Mouse (Mus musculus): Measurements from ENCODE around the gene Olfr857. TPM values are rescaled to one million over a fixed set of nuclear protein-coding genes. Genes with fewer than 3 reads are reported as not detected.
"Not testable (repeated sequence)": the region's sequence is repeated elsewhere in the genome, so short reads cannot be mapped to it uniquely, and the experiment has no call there.

Gene Olfr857
- not detected in 2 replicates for polyA plus RNA-seq (2014; fragmentation: Nextera tagmentation; extraction: Ambion mirVana)

DNA sequence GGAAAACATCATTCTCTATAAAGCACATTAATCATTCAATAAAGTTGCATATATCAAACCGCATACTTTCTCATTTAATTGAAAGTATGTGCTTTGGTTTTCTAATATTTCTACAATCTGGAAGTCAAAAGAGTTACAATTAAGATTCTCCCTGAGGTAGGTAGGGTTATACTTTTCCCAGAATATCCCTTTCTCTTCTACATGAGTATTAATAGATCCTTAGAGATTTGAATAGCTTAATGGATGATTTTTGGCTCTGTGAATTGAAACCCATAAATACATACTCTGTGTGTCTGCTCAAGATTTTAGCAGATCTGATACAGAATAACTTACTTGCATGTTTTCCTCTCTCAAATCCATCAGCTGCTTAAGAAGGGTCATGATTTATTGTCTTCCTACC is at the start of gene Olfr857:
Gene Olfr857 (plus strand): TSS at position 301 of the 400 bp plus-strand sequence.
- no peak within 1 kb of the TSS for H3K9ac ChIP-seq (ENCODE audit: low read depth, low read length)
- no peak within 1 kb of the TSS for H3K4me2 ChIP-seq
- H3K4me1 ChIP-seq (ENCODE audit: control insufficient read depth, insufficient read depth, low read length), result no peaks in the 10 kb centered on the region
- H3K27me3 ChIP-seq (ENCODE audit: control insufficient read depth, insufficient read depth, low read length), result no peaks in the 10 kb centered on the region
- 71% methylated on average over 1 of the region's 1 CpGs for WGBS (ENCODE audit: insufficient replicate concordance)
- no peaks in the 10 kb centered on the region for H3K9me3 ChIP-seq (replicated peaks; ENCODE audit: control insufficient read depth, low read length)
- H3K4me3 ChIP-seq (ENCODE audit: low read depth, low read length), result no peak within 1 kb of the TSS
- ATAC-seq (replicated peaks; ENCODE audit: insufficient number of reproducible peaks, low FRiP score, low TSS enrichment), result no peak
- no peak within 1 kb of the TSS for H3K27ac ChIP-seq (ENCODE audit: low read depth, low read length)
- H3K36me3 ChIP-seq (ENCODE audit: control insufficient read depth, insufficient read depth, low read length), result no peaks in the 10 kb centered on the region

DNA sequence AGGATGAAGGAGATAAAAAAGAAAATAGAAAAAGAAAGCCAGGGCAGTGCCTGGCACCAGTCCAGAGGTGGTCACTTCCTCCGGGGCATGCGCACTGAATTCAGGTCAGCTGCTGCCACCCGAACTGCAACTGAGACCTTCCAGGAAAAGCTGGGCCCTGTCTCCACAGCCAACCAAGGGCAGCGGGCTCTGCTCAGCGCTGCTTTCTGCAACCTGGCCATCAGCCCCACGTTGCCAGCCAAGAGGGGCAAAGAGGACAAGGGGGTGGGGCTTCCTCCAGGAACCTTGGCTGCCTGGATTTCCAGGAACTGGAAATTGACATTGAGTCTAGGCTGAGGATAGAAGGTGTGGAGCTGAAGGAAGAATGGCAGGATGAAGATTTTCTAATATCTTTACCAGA is 19.0 kb upstream of the Olfr857 start:
- 83% methylated on average over 6 of the region's 6 CpGs for WGBS (ENCODE audit: insufficient replicate concordance)
- no peak for ATAC-seq (replicated peaks; ENCODE audit: insufficient number of reproducible peaks, low FRiP score, low TSS enrichment)
- Histone ChIP-seq H3K4me3 (ENCODE audit: low read depth, low read length) (no peak overlapping the region), H3K4me1 (ENCODE audit: control insufficient read depth, insufficient read depth, low read length) (no peaks in the 10 kb centered on the region), H3K27me3 (ENCODE audit: control insufficient read depth, insufficient read depth, low read length) (no peaks in the 10 kb centered on the region), H3K36me3 (ENCODE audit: control insufficient read depth, insufficient read depth, low read length) (no peaks in the 10 kb centered on the region), H3K27ac (ENCODE audit: low read depth, low read length) (no peak overlapping the region), H3K9me3 (replicated peaks; ENCODE audit: control insufficient read depth, low read length) (no peaks in the 10 kb centered on the region; the same call in 1 of the 2 replicates), H3K4me2 (no peak overlapping the region), H3K9ac (ENCODE audit: low read depth, low read length) (no peak overlapping the region)

DNA sequence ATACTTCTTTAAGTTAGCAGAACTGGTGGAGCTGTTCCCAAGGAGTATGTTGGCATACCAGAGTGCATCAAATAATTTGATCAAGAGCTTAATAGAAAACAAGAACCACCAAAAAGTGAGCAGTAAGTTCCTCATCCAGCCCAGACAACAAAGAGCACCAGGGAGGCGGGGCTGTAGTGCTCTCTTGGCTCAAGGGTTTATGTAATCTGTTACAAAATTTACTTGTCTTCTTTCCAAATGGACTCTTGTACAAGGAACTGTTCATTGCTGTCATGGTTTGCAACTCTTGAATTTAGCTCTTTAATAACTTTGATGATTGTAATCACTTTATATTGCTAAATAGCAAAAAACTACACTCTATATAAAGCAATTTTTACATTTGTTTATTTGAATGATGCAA is 17.8 kb upstream of the Olfr857 start:
- Histone ChIP-seq H3K4me1 (ENCODE audit: control insufficient read depth, insufficient read depth, low read length) (no peaks in the 10 kb centered on the region), H3K4me3 (ENCODE audit: low read depth, low read length) (no peak overlapping the region), H3K27me3 (ENCODE audit: control insufficient read depth, insufficient read depth, low read length) (no peaks in the 10 kb centered on the region), H3K4me2 (no peak overlapping the region), H3K27ac (ENCODE audit: low read depth, low read length) (no peak overlapping the region), H3K36me3 (ENCODE audit: control insufficient read depth, insufficient read depth, low read length) (no peaks in the 10 kb centered on the region), H3K9ac (ENCODE audit: low read depth, low read length) (no peak overlapping the region), H3K9me3 (replicated peaks; ENCODE audit: control insufficient read depth, low read length) (no peaks in the 10 kb centered on the region; the same call in 1 of the 2 replicates)
- WGBS (ENCODE audit: insufficient replicate concordance), result 68% methylated on average over 1 of the region's 1 CpGs
- no peak for ATAC-seq (replicated peaks; ENCODE audit: insufficient number of reproducible peaks, low FRiP score, low TSS enrichment)

DNA sequence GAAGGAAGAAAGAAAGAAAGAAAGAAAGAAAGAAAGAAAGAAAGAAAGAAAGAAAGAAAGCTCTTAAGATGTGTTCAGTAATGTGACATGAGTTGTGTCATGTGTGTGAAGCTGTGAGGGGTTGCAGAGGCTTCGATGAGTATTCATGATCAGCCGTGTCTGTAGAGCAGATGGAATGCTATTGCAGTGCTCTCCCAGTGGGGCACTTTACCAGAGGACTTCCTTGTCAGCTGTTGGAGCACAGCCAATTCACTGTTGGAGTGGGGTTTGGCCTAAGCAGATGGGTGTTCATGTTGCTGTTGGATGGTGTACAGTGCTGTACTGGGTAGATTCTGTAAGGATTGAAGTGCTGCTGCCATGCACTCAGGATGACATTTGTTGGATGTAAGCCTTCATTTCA is 16.8 kb upstream of the Olfr857 start:
- no peak overlapping the region for H3K9ac ChIP-seq (ENCODE audit: low read depth, low read length)
- H3K27ac ChIP-seq (ENCODE audit: low read depth, low read length), result no peak overlapping the region
- no peaks in the 10 kb centered on the region for H3K27me3 ChIP-seq (ENCODE audit: control insufficient read depth, insufficient read depth, low read length)
- no peaks in the 10 kb centered on the region; the same call in 1 of the 2 replicates for H3K9me3 ChIP-seq (replicated peaks; ENCODE audit: control insufficient read depth, low read length)
- no peaks in the 10 kb centered on the region for H3K4me1 ChIP-seq (ENCODE audit: control insufficient read depth, insufficient read depth, low read length)
- H3K4me3 ChIP-seq (ENCODE audit: low read depth, low read length), result no peak overlapping the region
- no peak for ATAC-seq (replicated peaks; ENCODE audit: insufficient number of reproducible peaks, low FRiP score, low TSS enrichment)
- H3K4me2 ChIP-seq, result no peak overlapping the region
- H3K36me3 ChIP-seq (ENCODE audit: control insufficient read depth, insufficient read depth, low read length), result no peaks in the 10 kb centered on the region
- 85% methylated on average over 2 of the region's 2 CpGs for WGBS (ENCODE audit: insufficient replicate concordance)

DNA sequence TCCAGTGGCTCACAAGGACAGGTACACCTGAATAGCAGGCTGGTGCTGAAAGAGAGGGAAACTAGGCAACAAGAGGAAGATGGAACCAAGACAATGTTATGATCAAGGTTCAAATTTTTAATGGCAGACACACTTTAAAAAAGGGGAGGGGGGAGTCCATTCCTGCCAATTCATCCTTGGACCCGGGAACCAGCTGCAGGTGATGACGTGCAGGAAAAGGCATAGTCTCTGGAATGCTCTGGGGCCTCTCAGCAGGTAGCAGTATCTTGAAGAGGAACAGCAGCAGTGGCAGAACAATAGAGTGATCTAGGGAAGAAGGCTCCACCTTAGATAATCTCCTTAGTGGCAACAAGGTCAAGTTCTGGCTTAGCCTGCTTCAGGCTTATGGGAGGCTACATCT is 14.9 kb upstream of the Olfr857 start:
- ATAC-seq (replicated peaks; ENCODE audit: insufficient number of reproducible peaks, low FRiP score, low TSS enrichment); H3K4me3 ChIP-seq (ENCODE audit: low read depth, low read length): not testable (repeated sequence)

DNA sequence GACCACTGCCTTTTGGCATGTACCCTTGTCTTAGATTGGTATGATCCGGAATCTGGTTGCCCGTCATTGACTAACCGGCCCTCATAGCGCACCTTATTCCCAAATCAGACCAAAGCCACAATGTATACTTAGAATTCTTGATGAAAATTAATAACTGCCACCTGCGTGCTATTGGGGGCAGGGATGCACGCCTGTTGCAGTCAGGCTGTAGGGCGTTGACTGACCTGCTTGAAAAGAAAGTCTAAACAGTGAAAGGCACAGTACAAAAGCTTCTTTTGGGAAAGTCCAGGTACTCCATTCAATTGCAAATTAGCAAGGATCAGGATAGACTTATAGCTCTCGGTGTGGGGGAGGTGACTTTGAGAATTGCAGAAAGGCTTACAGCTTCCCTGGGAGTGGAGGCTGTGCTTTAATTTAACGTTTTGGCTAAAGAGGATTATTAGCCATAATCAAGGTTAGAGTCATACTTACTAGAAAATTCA is 14.3 kb upstream of the Olfr857 start:
- not testable (repeated sequence) for ATAC-seq (replicated peaks; ENCODE audit: insufficient number of reproducible peaks, low FRiP score, low TSS enrichment); H3K4me1 ChIP-seq (ENCODE audit: control insufficient read depth, insufficient read depth, low read length); H3K4me2 ChIP-seq; H3K27me3 ChIP-seq (ENCODE audit: control insufficient read depth, insufficient read depth, low read length); H3K9me3 ChIP-seq (replicated peaks; ENCODE audit: control insufficient read depth, low read length); H3K4me3 ChIP-seq (ENCODE audit: low read depth, low read length); H3K9ac ChIP-seq (ENCODE audit: low read depth, low read length); H3K36me3 ChIP-seq (ENCODE audit: control insufficient read depth, insufficient read depth, low read length); H3K27ac ChIP-seq (ENCODE audit: low read depth, low read length)
- WGBS (ENCODE audit: insufficient replicate concordance), result 69% methylated on average over 9 of the region's 9 CpGs

More for the DNA sequence above, 14.9 kb upstream of the Olfr857 start:
- 45% methylated on average over 2 of the region's 2 CpGs for whole genome bisulfite sequencing (ENCODE audit: insufficient replicate concordance)
- H3K36me3 ChIP-seq (ENCODE audit: control insufficient read depth, insufficient read depth, low read length); H3K27ac ChIP-seq (ENCODE audit: low read depth, low read length); H3K9me3 ChIP-seq (replicated peaks; ENCODE audit: control insufficient read depth, low read length); H3K4me2 ChIP-seq; H3K27me3 ChIP-seq (ENCODE audit: control insufficient read depth, insufficient read depth, low read length); H3K9ac ChIP-seq (ENCODE audit: low read depth, low read length); H3K4me1 ChIP-seq (ENCODE audit: control insufficient read depth, insufficient read depth, low read length): not testable (repeated sequence)

DNA sequence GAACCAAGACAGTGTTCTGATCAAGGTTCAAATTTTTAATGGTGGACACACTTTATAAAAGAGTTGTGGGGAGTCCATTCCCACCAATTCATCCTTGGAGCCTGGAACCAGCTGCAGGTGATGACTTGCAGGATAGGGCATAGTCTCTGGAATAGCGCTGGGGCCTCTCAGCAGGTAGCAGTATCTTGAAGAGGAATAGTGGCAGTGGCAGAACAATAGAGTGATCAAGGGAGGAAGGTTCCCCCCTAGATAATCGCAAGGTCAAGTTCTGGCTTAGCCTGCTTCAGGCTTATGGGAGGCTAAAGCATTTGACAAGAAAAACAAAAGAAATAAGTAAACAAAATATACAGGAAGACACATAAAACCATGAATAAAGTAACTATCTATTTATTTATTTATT is 4.7 kb upstream of the Olfr857 start:
- not testable (repeated sequence) for H3K36me3 ChIP-seq (ENCODE audit: control insufficient read depth, insufficient read depth, low read length); H3K27ac ChIP-seq (ENCODE audit: low read depth, low read length); H3K4me2 ChIP-seq; H3K4me3 ChIP-seq (ENCODE audit: low read depth, low read length); ATAC-seq (replicated peaks; ENCODE audit: insufficient number of reproducible peaks, low FRiP score, low TSS enrichment); H3K4me1 ChIP-seq (ENCODE audit: control insufficient read depth, insufficient read depth, low read length); H3K9ac ChIP-seq (ENCODE audit: low read depth, low read length); H3K27me3 ChIP-seq (ENCODE audit: control insufficient read depth, insufficient read depth, low read length); H3K9me3 ChIP-seq (replicated peaks; ENCODE audit: control insufficient read depth, low read length)
- WGBS (ENCODE audit: insufficient replicate concordance), result 51% methylated on average over 2 of the region's 2 CpGs

Other genes starting within 250 kb of the Olfr857 start
- gene Olfr850, start 231.2 kb upstream of the Olfr857 start, polyA plus RNA-seq (2014; fragmentation: Nextera tagmentation; extraction: Ambion mirVana), result not detected in 2 replicates
- not detected in 2 replicates for gene Olfr851, start 216.1 kb upstream of the Olfr857 start, polyA plus RNA-seq (2014; fragmentation: Nextera tagmentation; extraction: Ambion mirVana)
- gene Olfr853, start 168.4 kb upstream of the Olfr857 start, polyA plus RNA-seq (2014; fragmentation: Nextera tagmentation; extraction: Ambion mirVana), result not detected in 2 replicates
- not detected in 2 replicates for gene Olfr854, start 142.1 kb upstream of the Olfr857 start, polyA plus RNA-seq (2014; fragmentation: Nextera tagmentation; extraction: Ambion mirVana)
- gene Olfr855, start 126.8 kb upstream of the Olfr857 start, polyA plus RNA-seq (2014; fragmentation: Nextera tagmentation; extraction: Ambion mirVana), result not detected in 2 replicates
- gene Zfp317, start 87.3 kb upstream of the Olfr857 start, polyA plus RNA-seq (2014; fragmentation: Nextera tagmentation; extraction: Ambion mirVana), result 21.0 and 25.7 TPM in 2 replicates
- not detected in 2 replicates for gene Olfr58, start 70.8 kb downstream of the Olfr857 start, polyA plus RNA-seq (2014; fragmentation: Nextera tagmentation; extraction: Ambion mirVana)
- gene Olfr859, start 95.5 kb downstream of the Olfr857 start, polyA plus RNA-seq (2014; fragmentation: Nextera tagmentation; extraction: Ambion mirVana), result not detected in 2 replicates
- not detected in 2 replicates for gene Olfr860, start 140.3 kb downstream of the Olfr857 start, polyA plus RNA-seq (2014; fragmentation: Nextera tagmentation; extraction: Ambion mirVana)
- gene Olfr862, start 178.6 kb downstream of the Olfr857 start, polyA plus RNA-seq (2014; fragmentation: Nextera tagmentation; extraction: Ambion mirVana), result not detected in 2 replicates
- gene Olfr77, start 207.4 kb downstream of the Olfr857 start, polyA plus RNA-seq (2014; fragmentation: Nextera tagmentation; extraction: Ambion mirVana), result 0.15 and 0.24 TPM in 2 replicates